Mouse (Mus musculus) heart, postnatal 36 days (tissue): ENCODE measurements around the gene Hhip. TPM values are rescaled to one million over a fixed set of nuclear protein-coding genes. Genes with fewer than 3 reads are reported as not detected.
"Not testable (repeated sequence)": the region's sequence is repeated elsewhere in the genome, so short reads cannot be mapped to it uniquely, and the experiment has no call there.

Experiments
- DNase-seq, 2 experiments: peaks; one replicate each; pipeline ENCODE4 v3.0.0; 2021 to 2022
- intact Hi-C: fragments of 180-260 bp; cut with DNase I; formaldehyde crosslinking; loops from one replicate; pipeline ENCODE4 v1.15.1; 2025
- total RNA-seq, 2 experiments: library from RNA; stranded (reverse); gene quantifications; 2 replicates each; pipeline ENCODE4 v1.2.3; 2021

The Hhip gene
- total RNA-seq, 2 experiments from 2014 or later, result 0.06 TPM; not detected in 1

- peak in 1 of 2 experiments; percentile 1 for DNase-seq
- intact Hi-C loops, result no loop called here
Observed at GRCm38 (mm10) chr8:79995075-79995474, 62.7 kb downstream of the Hhip start.

- DNase-seq, result no peak
- intact Hi-C loops, result no loop called here
Observed at GRCm38 (mm10) chr8:79993507-79993906, 64.3 kb downstream of the Hhip start.

- DNase-seq, result no peak
- intact Hi-C loops, result no loop called here
Observed at GRCm38 (mm10) chr8:79992121-79992848, 65.5 kb downstream of the Hhip start.

- DNase-seq, intact Hi-C loops: not testable (repeated sequence)
Observed at GRCm38 (mm10) chr8:79991420-79991819, 66.4 kb downstream of the Hhip start.

GRCm38 (mm10) chr8:79984946-79985345 is 72.9 kb downstream of the Hhip start:
- intact Hi-C loops, result no loop called here
- no peak for DNase-seq

- intact Hi-C loops, result no loop called here
- no peak for DNase-seq
Observed at GRCm38 (mm10) chr8:79982144-79982543, 75.7 kb downstream of the Hhip start.

- DNase-seq, result no peak
- intact Hi-C loops, result no loop called here
Observed at GRCm38 (mm10) chr8:79966159-79966558, 91.6 kb downstream of the Hhip start.

GRCm38 (mm10) chr8:79952857-79953256 is 104.9 kb downstream of the Hhip start:
- DNase-seq, result no peak
- intact Hi-C loops, result no loop called here

- DNase-seq, result no peak
- intact Hi-C loops, result no loop called here
Observed at GRCm38 (mm10) chr8:79950376-79950775, 107.4 kb downstream of the Hhip start.

- no peak for DNase-seq
- intact Hi-C loops, result no loop called here
Observed at GRCm38 (mm10) chr8:79945501-79946076, 112.2 kb downstream of the Hhip start.

GRCm38 (mm10) chr8:79941070-79941469 is 116.7 kb downstream of the Hhip start:
- DNase-seq, result no peak
- intact Hi-C loops, result no loop called here

- DNase-seq, result no peak
- intact Hi-C loops, result no loop called here
Observed at GRCm38 (mm10) chr8:79936856-79937445, 120.9 kb downstream of the Hhip start.

GRCm38 (mm10) chr8:79935793-79936192 is 122.0 kb downstream of the Hhip start:
- intact Hi-C loops, result no loop called here
- DNase-seq, result no peak

- DNase-seq, result no peak
- intact Hi-C loops, result no loop called here
Observed at GRCm38 (mm10) chr8:79929202-79929601, 128.6 kb downstream of the Hhip start.

- intact Hi-C loops, result no loop called here
- DNase-seq, result no peak
Observed at GRCm38 (mm10) chr8:79917211-79917610, 140.6 kb downstream of the Hhip start.
